Mouse (Mus musculus): ENCODE data around the gene Nol3.

DNA sequence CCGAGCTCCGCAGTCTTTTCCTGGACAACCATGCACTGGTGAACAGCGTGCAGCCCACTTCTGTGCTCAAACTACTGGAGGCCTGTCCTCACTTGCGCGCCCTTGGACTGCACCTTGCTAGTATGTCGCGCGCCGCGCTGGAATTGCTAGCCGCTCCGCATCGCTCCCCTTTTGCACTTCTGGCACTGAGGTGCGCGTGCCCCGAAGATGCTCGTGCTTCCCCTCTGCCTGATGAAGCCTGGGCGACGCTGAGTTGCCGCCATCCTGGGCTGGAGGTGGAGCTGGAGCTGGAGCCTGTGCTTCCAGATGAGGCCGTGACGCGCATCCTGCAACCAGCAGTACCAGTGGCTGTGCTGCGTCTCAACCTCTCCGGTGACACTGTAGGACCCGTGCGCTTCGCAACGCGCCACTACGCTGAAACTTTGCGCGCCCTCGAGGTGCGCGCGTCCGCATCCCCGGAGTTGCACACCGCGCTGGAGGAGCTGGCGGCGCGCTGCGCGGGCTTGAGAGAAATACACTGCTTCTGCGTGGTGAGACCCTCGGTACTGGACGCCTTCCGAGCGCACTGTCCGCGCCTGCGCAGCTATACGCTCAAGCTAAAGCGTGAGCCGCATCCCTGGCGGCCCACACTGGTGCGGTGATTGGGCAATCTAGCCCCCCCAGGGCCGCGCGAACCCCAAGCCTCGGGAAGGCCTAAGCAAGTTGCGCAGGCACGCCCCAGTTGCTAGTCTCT lies 7.4 kb upstream of the Nol3 start:
- TF ChIP-seq CTCF (IDR thresholded peaks at IDR 0.05; ENCODE audit: control insufficient read depth, insufficient read depth, low read length), result no peak
- peak; percentile 6; the same call in 1 of the 2 replicates for TF ChIP-seq POLR2A (IDR thresholded peaks at IDR 0.05; ENCODE audit: borderline replicate concordance, control insufficient read depth, low read depth, low read length)
